Mouse (Mus musculus) embryonic facial prominence, embryonic 14.5 days (tissue): ENCODE data around the gene Crygd. TPM values are rescaled to one million over a fixed set of nuclear protein-coding genes. Genes with fewer than 3 reads are reported as not detected.

Experiments
- ATAC-seq: fragments of 200-750 bp; cut with Nextera tagmentation; 2 replicates; pipeline ENCODE4 v1.8.0; 2017; ENCODE audit warnings: low read depth, moderate number of reproducible peaks, moderate TSS enrichment
- DNase-seq: peaks from one replicate; pipeline ENCODE4 v3.0.0-alpha.2; 2015; ENCODE audit warnings: low spot score
- H3K27ac ChIP-seq: fragments of 300-500 bp; sonication (generic); replicated peaks from 2 replicates; pipeline ENCODE4 v1.5.1; 2014; ENCODE audit warnings: low read depth, mild to moderate bottlenecking, low read length, moderate library complexity
- H3K27me3 ChIP-seq: fragments of 300-500 bp; sonication (generic); replicated peaks from 2 replicates; pipeline ENCODE4 v1.6.1; 2014; ENCODE audit warnings: low read length; ENCODE audit not compliant: control insufficient read depth, insufficient read depth
- H3K36me3 ChIP-seq: fragments of 300-500 bp; sonication (generic); 2 replicates; pipeline ENCODE4 v1.6.1; 2014; ENCODE audit warnings: low read length, mixed read lengths; ENCODE audit not compliant: control insufficient read depth, insufficient read depth
- H3K4me1 ChIP-seq: fragments of 300-500 bp; sonication (generic); 2 replicates; pipeline ENCODE4 v1.6.1; 2014; ENCODE audit warnings: antibody characterized with exemption, low read length; ENCODE audit not compliant: control insufficient read depth, insufficient read depth
- H3K4me2 ChIP-seq: fragments of 300-500 bp; sonication (generic); 2 replicates; pipeline ENCODE4 v1.6.1; 2014; ENCODE audit warnings: low read depth, mild to moderate bottlenecking, low read length, moderate library complexity, mixed read lengths
- H3K4me3 ChIP-seq: fragments of 300-500 bp; sonication (generic); 2 replicates; pipeline ENCODE4 v1.5.1; 2014; ENCODE audit warnings: low read depth, mild to moderate bottlenecking, low read length
- H3K9ac ChIP-seq: fragments of 300-500 bp; sonication (generic); 2 replicates; pipeline ENCODE4 v1.6.1; 2014; ENCODE audit warnings: low read depth, mild to moderate bottlenecking, low read length, moderate library complexity, mixed read lengths
- H3K9me3 ChIP-seq: fragments of 300-500 bp; sonication (generic); 2 replicates; pipeline ENCODE4 v1.6.1; 2016; ENCODE audit warnings: low read length; ENCODE audit not compliant: control insufficient read depth
- WGBS: fragments of 180-500 bp; shearing (Covaris S2); extraction: QIAGEN DNeasy Blood & Tissue Kit; methylation state at CpG from one replicate; pipeline ENCODE4 v1.1.7; 2014; 5-methylcytosine and 5-hydroxymethylcytosine counted together
- polyA plus RNA-seq: library from polyadenylated mRNA; unstranded; fragments of >200 nt; fragmentation: Nextera tagmentation; extraction: Ambion mirVana; gene quantifications from 2 replicates; pipeline ENCODE4 v1.2.1, GENCODE M21; 2014

Crygd gene
- not detected in 2 replicates for polyA plus RNA-seq

DNA sequence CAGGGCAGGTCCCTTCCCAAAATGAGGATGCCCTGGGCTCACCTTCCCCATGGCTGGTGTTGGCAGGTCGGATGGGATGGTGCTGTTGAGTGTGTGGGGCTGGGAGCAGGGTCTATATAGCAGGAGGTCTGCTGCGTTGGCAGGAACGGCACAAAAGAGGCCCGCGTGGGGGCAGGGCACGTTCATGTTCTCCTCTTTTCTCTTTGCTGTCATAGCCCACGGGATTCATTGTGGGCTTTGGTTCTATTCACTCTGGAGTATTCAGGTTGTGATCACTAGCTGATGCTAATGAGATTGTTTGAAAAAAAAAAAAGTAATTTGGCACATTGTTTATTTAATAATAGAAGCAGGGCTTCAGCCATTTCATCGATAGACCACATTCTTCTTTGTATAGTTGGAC is at the start of gene Crygd:
Gene Crygd (minus strand): TSS at position 101 of the 400 bp plus-strand sequence.
- Histone ChIP-seq H3K27ac (no peak within 1 kb of the TSS), H3K4me3 (no peak within 1 kb of the TSS), H3K36me3 (no peaks in the 10 kb centered on the region), H3K4me2 (no peak within 1 kb of the TSS), H3K27me3 (no peaks in the 10 kb centered on the region), H3K9me3 (no peaks in the 10 kb centered on the region), H3K4me1 (no peaks in the 10 kb centered on the region), H3K9ac (no peak within 1 kb of the TSS)
- DNase-seq (no peak), ATAC-seq (no peak)
- 88% methylated on average over 8 of the region's 8 CpGs for WGBS

DNA sequence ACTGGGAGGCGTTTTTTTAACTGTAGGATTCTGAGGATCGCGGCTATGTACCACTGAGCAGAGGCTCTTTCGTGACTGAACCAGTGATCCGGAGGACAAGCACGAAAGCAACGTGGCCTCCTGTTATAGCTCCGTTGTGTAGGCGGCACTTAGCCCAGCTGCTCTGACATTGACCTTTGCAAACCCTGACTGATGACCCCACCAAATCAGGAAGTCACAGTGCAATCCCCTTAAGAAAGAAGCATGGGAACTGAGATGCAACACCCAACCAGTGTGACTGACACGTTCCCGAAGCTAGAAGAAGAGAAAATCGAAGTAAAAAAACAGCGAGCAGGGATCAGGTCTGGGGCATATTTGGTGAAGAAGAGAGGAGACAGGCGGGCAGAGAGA is 49.5 kb upstream of the Crygd start:
- Histone ChIP-seq H3K27ac (no peak overlapping the region; the same call in 1 of the 2 replicates), H3K9me3 (no peaks in the 10 kb centered on the region), H3K4me3 (peak overlapping the region; percentile 21; the same call in 1 of the 2 replicates), H3K9ac (no peak overlapping the region), H3K36me3 (no peaks in the 10 kb centered on the region), H3K4me2 (peak overlapping the region; percentile 45), H3K4me1 (peaks cover 4% of the 10 kb centered on the region; the same call in 1 of the 2 replicates), H3K27me3 (no peaks in the 10 kb centered on the region)
- DNase-seq (no peak), ATAC-seq (no peak)
- 48% methylated on average over 14 of the region's 14 CpGs for WGBS

- H3K4me3 ChIP-seq = peak overlapping the region; percentile 21; the same call in 1 of the 2 replicates
- no peak overlapping the region for H3K9ac ChIP-seq
- H3K9me3 ChIP-seq = no peaks in the 10 kb centered on the region
- peaks cover 4% of the 10 kb centered on the region; the same call in 1 of the 2 replicates for H3K4me1 ChIP-seq
- no peaks in the 10 kb centered on the region for H3K36me3 ChIP-seq
- H3K4me2 ChIP-seq = peak overlapping the region; percentile 45
- WGBS = 9% methylated on average over 8 of the region's 8 CpGs
- DNase-seq = peak; percentile 92
- ATAC-seq = peak; percentile 83; the same call in 1 of the 2 replicates
- 0 out of 2 replicates have a peak overlapping the region, but pooled peaks have one; percentile 5 for H3K27ac ChIP-seq
- no peaks in the 10 kb centered on the region for H3K27me3 ChIP-seq
These were observed 49.0 kb upstream of the Crygd start for GRCm38 (mm10) chr1:65112031-65112806.

- H3K4me2 ChIP-seq = 0 out of 2 replicates have a peak overlapping the region, but pooled peaks have one; percentile 18
- H3K9ac ChIP-seq = no peak overlapping the region
- H3K9me3 ChIP-seq = no peaks in the 10 kb centered on the region
- H3K27ac ChIP-seq = no peak overlapping the region
- WGBS = 71% methylated on average over 25 of the region's 25 CpGs
- DNase-seq (no peak), ATAC-seq (0 out of 2 replicates have a peak, but pooled peaks have one; percentile 39)
- no peak overlapping the region for H3K4me3 ChIP-seq
- no peaks in the 10 kb centered on the region for H3K27me3 ChIP-seq
- H3K4me1 ChIP-seq = peaks cover 4% of the 10 kb centered on the region; the same call in 1 of the 2 replicates
- no peaks in the 10 kb centered on the region for H3K36me3 ChIP-seq
These were observed 46.6 kb upstream of the Crygd start for GRCm38 (mm10) chr1:65109756-65110435.

GRCm38 (mm10) chr1:65109196-65109595 is 45.9 kb upstream of the Crygd start:
- Histone ChIP-seq H3K4me3 (no peak overlapping the region), H3K9ac (no peak overlapping the region), H3K27ac (no peak overlapping the region), H3K4me1 (peaks cover 4% of the 10 kb centered on the region; the same call in 1 of the 2 replicates), H3K27me3 (no peaks in the 10 kb centered on the region), H3K36me3 (no peaks in the 10 kb centered on the region), H3K4me2 (no peak overlapping the region), H3K9me3 (no peaks in the 10 kb centered on the region)
- DNase-seq (no peak), ATAC-seq (no peak)
- 89% methylated on average over 8 of the region's 8 CpGs for WGBS

DNA sequence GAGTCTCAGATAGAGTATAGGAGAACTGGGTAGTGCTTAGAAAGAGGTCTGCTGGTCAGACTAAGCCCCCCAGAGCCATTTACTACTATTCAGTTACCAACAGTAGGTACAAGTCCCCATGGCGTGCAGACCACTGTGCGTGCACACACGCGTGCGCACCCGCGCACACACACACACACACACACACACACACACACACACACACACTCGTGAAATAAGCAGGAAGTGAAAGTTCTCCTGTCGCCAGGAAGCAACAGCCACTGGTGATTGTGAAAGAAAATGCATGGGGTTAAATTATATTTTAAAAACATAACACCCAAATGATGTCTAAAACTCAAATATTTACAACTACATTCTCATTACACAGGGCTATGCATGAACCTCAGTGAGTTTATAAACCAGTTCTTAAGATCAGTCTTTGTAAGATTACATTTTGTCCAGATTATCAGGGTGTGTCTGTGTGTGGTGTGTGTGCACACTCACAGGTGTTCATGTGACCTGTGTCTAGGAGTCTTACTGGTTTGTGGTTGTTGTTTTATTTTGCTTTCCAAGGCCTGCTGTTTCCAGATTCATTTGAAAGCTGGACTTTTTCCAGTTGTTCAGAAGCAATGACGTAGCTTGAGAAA is 44.5 kb upstream of the Crygd start:
- no peaks in the 10 kb centered on the region for H3K36me3 ChIP-seq
- H3K9me3 ChIP-seq = no peaks in the 10 kb centered on the region
- H3K27ac ChIP-seq = no peak overlapping the region
- H3K27me3 ChIP-seq = no peaks in the 10 kb centered on the region
- no peak overlapping the region for H3K9ac ChIP-seq
- 90% methylated on average over 10 of the region's 10 CpGs for WGBS
- no peak for DNase-seq
- ATAC-seq = no peak
- H3K4me2 ChIP-seq = no peak overlapping the region
- peaks cover 4% of the 10 kb centered on the region; the same call in 1 of the 2 replicates for H3K4me1 ChIP-seq
- no peak overlapping the region for H3K4me3 ChIP-seq

DNA sequence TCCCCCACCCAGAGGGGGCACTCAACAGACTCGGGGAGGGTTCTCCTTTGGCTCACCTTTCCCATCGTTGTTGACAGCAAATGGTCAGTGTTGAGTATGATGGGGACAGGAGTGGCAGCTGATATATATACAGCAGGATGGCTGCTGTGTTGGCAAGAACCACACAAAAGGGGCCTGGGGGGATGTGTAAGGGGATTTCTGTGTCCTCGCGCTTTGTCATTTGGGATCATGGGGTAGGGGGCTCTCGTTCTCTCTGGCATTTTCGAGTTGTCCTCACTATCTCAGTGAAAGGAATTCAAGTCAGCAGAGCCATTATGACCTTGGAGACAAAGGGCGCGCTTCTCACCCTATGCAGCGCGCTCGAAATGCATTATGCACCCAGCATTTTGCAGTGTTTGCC is 40.0 kb upstream of the Crygd start, which contains the start of gene Cryga:
Gene Cryga (minus strand): TSS at position 101 of the 400 bp plus-strand sequence.
- H3K4me1 ChIP-seq = no peaks in the 10 kb centered on the region
- H3K9me3 ChIP-seq = no peaks in the 10 kb centered on the region
- no peaks in the 10 kb centered on the region for H3K27me3 ChIP-seq
- ATAC-seq (no peak), DNase-seq (no peak)
- H3K27ac ChIP-seq = no peak within 1 kb of the TSS
- no peak within 1 kb of the TSS for H3K4me3 ChIP-seq
- H3K4me2 ChIP-seq = no peak within 1 kb of the TSS
- H3K36me3 ChIP-seq = no peaks in the 10 kb centered on the region
- H3K9ac ChIP-seq = no peak within 1 kb of the TSS
- WGBS = 90% methylated on average over 11 of the region's 11 CpGs

- H3K4me2 ChIP-seq = no peak overlapping the region
- no peak overlapping the region for H3K4me3 ChIP-seq
- H3K27ac ChIP-seq = no peak overlapping the region
- H3K27me3 ChIP-seq = no peaks in the 10 kb centered on the region
- no peaks in the 10 kb centered on the region for H3K36me3 ChIP-seq
- DNase-seq (no peak), ATAC-seq (no peak)
- H3K4me1 ChIP-seq = no peaks in the 10 kb centered on the region
- H3K9me3 ChIP-seq = no peaks in the 10 kb centered on the region
- no peak overlapping the region for H3K9ac ChIP-seq
- 74% methylated on average over 3 of the region's 3 CpGs for WGBS
These were observed 33.7 kb upstream of the Crygd start for GRCm38 (mm10) chr1:65096953-65097352.
